ENCODE assay signal across 8 mouse cellular contexts in genomic region chr4:33261311-33261753, GRCm38 (mm10). TPM values are rescaled to one million over a fixed set of nuclear protein-coding genes. Genes with fewer than 3 reads are reported as not detected.
DNase-seq lines count a peak whose midpoint lies in the region; ATAC-seq lines count a peak whose summit lies in the region.

No protein-coding gene starts in this region.

- H3K9me3 ChIP-seq in kidney, embryonic 15.5 days (replicated peaks), result no peaks in the 10 kb centered on the region
- H3K9me3 ChIP-seq in lung, embryonic 16.5 days (ENCODE audit: control insufficient read depth, low read length), result no peaks in the 10 kb centered on the region
- no peaks in the 10 kb centered on the region for H3K9me3 ChIP-seq in stomach, embryonic 15.5 days

- H3K4me1 ChIP-seq in kidney, embryonic 15.5 days, result peaks cover 7% of the 10 kb centered on the region; the same call in 1 of the 2 replicates
- H3K4me1 ChIP-seq in lung, embryonic 16.5 days (replicated peaks; ENCODE audit: control insufficient read depth, insufficient read depth, low read length), result peaks cover 24% of the 10 kb centered on the region
- 0 out of 2 replicates have a peak, but pooled peaks cover 6% of the 10 kb centered on the region for H3K4me1 ChIP-seq in stomach, embryonic 15.5 days

- no peaks in the 10 kb centered on the region for H3K36me3 ChIP-seq in kidney, embryonic 15.5 days
- H3K36me3 ChIP-seq in lung, embryonic 16.5 days (ENCODE audit: control insufficient read depth, insufficient read depth, low read length), result no peaks in the 10 kb centered on the region
- no peaks in the 10 kb centered on the region for H3K36me3 ChIP-seq in stomach, embryonic 15.5 days

- ATAC-seq in kidney, embryonic 15.5 days (replicated peaks; ENCODE audit: low FRiP score), result peak; percentile 59
- peak; percentile 93 for ATAC-seq in lung, embryonic 16.5 days (ENCODE audit: low read depth)
- peak; percentile 75 for ATAC-seq in stomach, embryonic 15.5 days (ENCODE audit: insufficient read depth, low FRiP score, low read depth)
- no peak for ATAC-seq in erythroid progenitor cell, adult 5-6 weeks (replicated peaks; ENCODE audit: low FRiP score, poor library complexity, severe bottlenecking)

- 55% methylated on average over 7 of the region's 7 CpGs for WGBS in kidney, embryonic 15.5 days
- WGBS in lung, embryonic 16.5 days, result 9% methylated on average over 7 of the region's 7 CpGs
- 40% methylated on average over 7 of the region's 7 CpGs for WGBS in stomach, embryonic 15.5 days

- no peak overlapping the region for H3K9ac ChIP-seq in kidney, embryonic 15.5 days
- H3K9ac ChIP-seq in lung, embryonic 16.5 days (ENCODE audit: low read length), result 0 out of 2 replicates have a peak overlapping the region, but pooled peaks have one; percentile 28
- no peak overlapping the region for H3K9ac ChIP-seq in stomach, embryonic 15.5 days

- H3K4me3 ChIP-seq in kidney, embryonic 15.5 days (replicated peaks), result no peak overlapping the region
- no peak overlapping the region for H3K4me3 ChIP-seq in lung, embryonic 16.5 days (ENCODE audit: low read length)
- no peak overlapping the region for H3K4me3 ChIP-seq in stomach, embryonic 15.5 days (replicated peaks)

- no peaks in the 10 kb centered on the region for H3K27me3 ChIP-seq in kidney, embryonic 15.5 days
- no peaks in the 10 kb centered on the region for H3K27me3 ChIP-seq in lung, embryonic 16.5 days (ENCODE audit: control insufficient read depth, insufficient read depth, low read depth, low read length)
- H3K27me3 ChIP-seq in stomach, embryonic 15.5 days (replicated peaks), result no peaks in the 10 kb centered on the region

- DNase-seq in spleen, adult 18-20 months, result peak; percentile 20 to 26
- DNase-seq in spleen, adult 12 weeks (ENCODE audit: low spot score), result no peak
- peak; percentile 82 for DNase-seq in cerebellum, adult 11-12 months
- peak; percentile 96 to 97 for DNase-seq in heart, adult 18-20 months

- no peak overlapping the region for H3K4me2 ChIP-seq in kidney, embryonic 15.5 days
- peak overlapping the region; percentile 42 for H3K4me2 ChIP-seq in lung, embryonic 16.5 days (ENCODE audit: low read depth, low read length)
- 0 out of 2 replicates have a peak overlapping the region, but pooled peaks have one; percentile 9 for H3K4me2 ChIP-seq in stomach, embryonic 15.5 days

- peak overlapping the region; percentile 29 for H3K27ac ChIP-seq in kidney, embryonic 15.5 days
- H3K27ac ChIP-seq in lung, embryonic 16.5 days (ENCODE audit: low read length), result peak overlapping the region; percentile 89
- H3K27ac ChIP-seq in stomach, embryonic 15.5 days, result peak overlapping the region; percentile 41

RNA-seq across cellular contexts. Expression of gene Pnrc1, which starts 28.6 kb away (rescaled TPM):
- 100 to 1,000 TPM; 160 to 193 TPM for total RNA-seq in heart, adult 18-20 months (2021)
- polyA plus RNA-seq in kidney, embryonic 15.5 days (2015; fragmentation: Nextera tagmentation; extraction: Ambion mirVana), result 86.5 and 90.2 TPM in 2 replicates
- 108 and 118 TPM in 2 replicates for polyA plus RNA-seq in lung, embryonic 16.5 days (2015; fragmentation: Nextera tagmentation; extraction: Ambion mirVana)
- polyA plus RNA-seq in stomach, embryonic 15.5 days (2015; fragmentation: Nextera tagmentation; extraction: Ambion mirVana), result 90.7 and 99.1 TPM in 2 replicates
- total RNA-seq in erythroid progenitor cell, adult 5-6 weeks (2015; ENCODE audit: low replicate concordance), result 103 and 121 TPM in 2 replicates
- total RNA-seq in erythroid progenitor cell, adult 5-6 weeks (2017; ENCODE audit: low replicate concordance), result 66.6 and 83.0 TPM in 2 replicates

RNA-seq across cellular contexts. Expression of gene Rngtt, which starts 48.8 kb away (rescaled TPM):
- 10 to 100 TPM; 10.0 to 11.1 TPM for total RNA-seq in heart, adult 18-20 months (2021)
- 25.3 and 26.4 TPM in 2 replicates for polyA plus RNA-seq in kidney, embryonic 15.5 days (2015; fragmentation: Nextera tagmentation; extraction: Ambion mirVana)
- 20.0 and 22.0 TPM in 2 replicates for polyA plus RNA-seq in lung, embryonic 16.5 days (2015; fragmentation: Nextera tagmentation; extraction: Ambion mirVana)
- 20.8 and 22.9 TPM in 2 replicates for polyA plus RNA-seq in stomach, embryonic 15.5 days (2015; fragmentation: Nextera tagmentation; extraction: Ambion mirVana)
- 54.4 and 97.3 TPM in 2 replicates for total RNA-seq in erythroid progenitor cell, adult 5-6 weeks (2015; ENCODE audit: low replicate concordance)
- total RNA-seq in erythroid progenitor cell, adult 5-6 weeks (2017; ENCODE audit: low replicate concordance), result 142 and 148 TPM in 2 replicates

RNA-seq across cellular contexts. Expression of gene Srsf12, which starts 52.5 kb away (rescaled TPM):
- total RNA-seq in heart, adult 18-20 months (2021), result not detected
- polyA plus RNA-seq in kidney, embryonic 15.5 days (2015; fragmentation: Nextera tagmentation; extraction: Ambion mirVana), result 4.7 and 5.1 TPM in 2 replicates
- polyA plus RNA-seq in lung, embryonic 16.5 days (2015; fragmentation: Nextera tagmentation; extraction: Ambion mirVana), result 3.2 and 3.4 TPM in 2 replicates
- 6.8 and 8.3 TPM in 2 replicates for polyA plus RNA-seq in stomach, embryonic 15.5 days (2015; fragmentation: Nextera tagmentation; extraction: Ambion mirVana)
- not detected in 2 replicates for total RNA-seq in erythroid progenitor cell, adult 5-6 weeks (2015; ENCODE audit: low replicate concordance)
- total RNA-seq in erythroid progenitor cell, adult 5-6 weeks (2017; ENCODE audit: low replicate concordance), result not detected in 2 replicates

Comparison
In these comparisons a context has a peak if more than half of its experiments do, and no peak if none do; other contexts are left out.
1. H3K27ac ChIP-seq: peak in every context shown above with its lines; median percentile 89 in lung, embryonic 16.5 days; 41 in stomach, embryonic 15.5 days; 29 in kidney, embryonic 15.5 days.